Mouse (Mus musculus) spleen, adult 2 months (tissue): ENCODE results near the gene Dst.

Experiments
- CTCF ChIP-seq: fragments of 200-500 bp; IDR thresholded peaks from 2 replicates; pipeline ENCODE4 v1.5.1; 2011; ENCODE audit warnings: mild to moderate bottlenecking, inconsistent platforms; ENCODE audit not compliant: insufficient read depth, insufficient read length, insufficient replicate concordance; ENCODE audit errors: extremely low read depth
- POLR2A ChIP-seq: fragments of 200-500 bp; IDR thresholded peaks from 2 replicates; pipeline ENCODE4 v1.6.1; 2011; ENCODE audit warnings: low read depth, low read length, inconsistent platforms

- TF ChIP-seq POLR2A (no peak), CTCF (no peak)
Measured at GRCm38 (mm10) chr1:33940364-33940928, 32.4 kb downstream of the Dst start.
